Mouse (Mus musculus): Measurements from ENCODE around the gene Olfr608.

- TF ChIP-seq CTCF (conservative IDR thresholded peaks at IDR 0.05; ENCODE audit: low read length) (no peak), POU5F1 (IDR thresholded peaks at IDR 0.05; ENCODE audit: borderline replicate concordance, low read length) (no peak)
These were observed 28.3 kb downstream of the Olfr608 start, which contains the start of gene Olfr609 for GRCm38 (mm10) chr7:103497962-103498361.

Measured in E14TG2a.4 (cell line).